Mouse (Mus musculus): ENCODE data around the gene Pde11a. TPM values are rescaled to one million over a fixed set of nuclear protein-coding genes. Genes with fewer than 3 reads are reported as not detected.

Pde11a gene
- polyA plus RNA-seq, 1 experiment from 2014 or later: 0.28 TPM

GRCm38 (mm10) chr2:76369821-76370655 is 31.5 kb upstream of the Pde11a start, which contains the start of gene Rbm45:
Gene Rbm45 (plus strand): TSS chr2:76369984.
- WGBS: under 1% methylated on average over 61 of the region's 61 CpGs
- peak within 1 kb of the TSS; percentile 94 for H3K4me3 ChIP-seq (ENCODE audit: low read depth, low read length)
- peak; percentile 86 for TF ChIP-seq CTCF (IDR thresholded peaks at IDR 0.05; ENCODE audit: low read depth)
- peak within 1 kb of the TSS; percentile 92 for H3K4me2 ChIP-seq
- peak; percentile 90 for ATAC-seq (ENCODE audit: insufficient read depth)
- peaks cover 5% of the 10 kb centered on the region; the same call in 1 of the 2 replicates for H3K4me1 ChIP-seq (ENCODE audit: insufficient read depth)
- peak within 1 kb of the TSS; percentile 70 for H3K27ac ChIP-seq (ENCODE audit: low read depth)
- H3K36me3 ChIP-seq (ENCODE audit: insufficient read depth): peaks cover 26% of the 10 kb centered on the region
- DNase-seq: peak; percentile 94
- H3K9me3 ChIP-seq (ENCODE audit: low read depth, low read length): no peaks in the 10 kb centered on the region
- H3K27me3 ChIP-seq (ENCODE audit: insufficient read depth, low read length): no peaks in the 10 kb centered on the region
- H3K9ac ChIP-seq: peak within 1 kb of the TSS; percentile 76

GRCm38 (mm10) chr2:76368861-76369660 is 30.5 kb upstream of the Pde11a start:
- TF ChIP-seq CTCF (IDR thresholded peaks at IDR 0.05; ENCODE audit: low read depth): no peak
- Histone ChIP-seq H3K4me3 (ENCODE audit: low read depth, low read length) (peak overlapping the region; percentile 94), H3K27ac (ENCODE audit: low read depth) (no peak overlapping the region), H3K36me3 (ENCODE audit: insufficient read depth) (peaks cover 18% of the 10 kb centered on the region), H3K4me1 (ENCODE audit: insufficient read depth) (peaks cover 5% of the 10 kb centered on the region; the same call in 1 of the 2 replicates), H3K9me3 (ENCODE audit: low read depth, low read length) (no peaks in the 10 kb centered on the region), H3K27me3 (ENCODE audit: insufficient read depth, low read length) (no peaks in the 10 kb centered on the region), H3K9ac (no peak overlapping the region), H3K4me2 (peak overlapping the region; percentile 92; the same call in 1 of the 2 replicates)
- DNase-seq (no peak), ATAC-seq (ENCODE audit: insufficient read depth) (no peak)
- WGBS: 66% methylated on average over 12 of the region's 13 CpGs

- Histone ChIP-seq H3K27ac (ENCODE audit: low read depth) (no peak overlapping the region), H3K9ac (no peak overlapping the region), H3K36me3 (ENCODE audit: insufficient read depth) (peaks cover 3% of the 10 kb centered on the region; the same call in 1 of the 2 replicates), H3K4me2 (no peak overlapping the region), H3K27me3 (ENCODE audit: insufficient read depth, low read length) (no peaks in the 10 kb centered on the region), H3K4me1 (ENCODE audit: insufficient read depth) (peaks cover 5% of the 10 kb centered on the region; the same call in 1 of the 2 replicates), H3K9me3 (ENCODE audit: low read depth, low read length) (no peaks in the 10 kb centered on the region), H3K4me3 (ENCODE audit: low read depth, low read length) (no peak overlapping the region)
- ATAC-seq (ENCODE audit: insufficient read depth) (no peak), DNase-seq (peak; percentile 95)
- WGBS: 17% methylated on average over 9 of the region's 9 CpGs
- peak; percentile 85 for TF ChIP-seq CTCF (IDR thresholded peaks at IDR 0.05; ENCODE audit: low read depth)
Observed at GRCm38 (mm10) chr2:76367188-76367922, 28.8 kb upstream of the Pde11a start.

- no peaks in the 10 kb centered on the region for H3K27me3 ChIP-seq (ENCODE audit: insufficient read depth, low read length)
- peaks cover 2% of the 10 kb centered on the region; the same call in 1 of the 2 replicates for H3K4me1 ChIP-seq (ENCODE audit: insufficient read depth)
- no peak overlapping the region for H3K4me2 ChIP-seq
- no peaks in the 10 kb centered on the region for H3K36me3 ChIP-seq (ENCODE audit: insufficient read depth)
- no peak overlapping the region for H3K9ac ChIP-seq
- 52% methylated on average over 4 of the region's 4 CpGs for WGBS
- TF ChIP-seq CTCF (IDR thresholded peaks at IDR 0.05; ENCODE audit: low read depth): no peak
- DNase-seq: no peak
- H3K4me3 ChIP-seq (ENCODE audit: low read depth, low read length): no peak overlapping the region
- H3K9me3 ChIP-seq (ENCODE audit: low read depth, low read length): no peaks in the 10 kb centered on the region
- H3K27ac ChIP-seq (ENCODE audit: low read depth): no peak overlapping the region
- ATAC-seq (ENCODE audit: insufficient read depth): no peak
Observed at GRCm38 (mm10) chr2:76365811-76366210, 27.2 kb upstream of the Pde11a start.

- H3K4me2 ChIP-seq: no peak overlapping the region
- H3K36me3 ChIP-seq (ENCODE audit: insufficient read depth): no peaks in the 10 kb centered on the region
- no peaks in the 10 kb centered on the region for H3K4me1 ChIP-seq (ENCODE audit: insufficient read depth)
- no peak overlapping the region for H3K9ac ChIP-seq
- H3K4me3 ChIP-seq (ENCODE audit: low read depth, low read length): no peak overlapping the region
- DNase-seq (peak; percentile 49), ATAC-seq (ENCODE audit: insufficient read depth) (no peak)
- WGBS: 41% methylated on average over 2 of the region's 2 CpGs
- no peaks in the 10 kb centered on the region for H3K27me3 ChIP-seq (ENCODE audit: insufficient read depth, low read length)
- no peak overlapping the region for H3K27ac ChIP-seq (ENCODE audit: low read depth)
- TF ChIP-seq CTCF (IDR thresholded peaks at IDR 0.05; ENCODE audit: low read depth): peak; percentile 58
- H3K9me3 ChIP-seq (ENCODE audit: low read depth, low read length): no peaks in the 10 kb centered on the region
Observed at GRCm38 (mm10) chr2:76362111-76362510, 23.5 kb upstream of the Pde11a start.

GRCm38 (mm10) chr2:76360226-76360625 is 21.7 kb upstream of the Pde11a start, which contains the start of gene Cyct:
Gene Cyct (minus strand): TSS chr2:76360450.
- Histone ChIP-seq H3K27me3 (ENCODE audit: insufficient read depth, low read length) (no peaks in the 10 kb centered on the region), H3K4me1 (ENCODE audit: insufficient read depth) (no peaks in the 10 kb centered on the region), H3K9me3 (ENCODE audit: low read depth, low read length) (no peaks in the 10 kb centered on the region), H3K4me2 (no peak within 1 kb of the TSS), H3K36me3 (ENCODE audit: insufficient read depth) (no peaks in the 10 kb centered on the region), H3K9ac (no peak within 1 kb of the TSS), H3K27ac (ENCODE audit: low read depth) (no peak within 1 kb of the TSS), H3K4me3 (ENCODE audit: low read depth, low read length) (no peak within 1 kb of the TSS)
- 81% methylated on average over 11 of the region's 11 CpGs for WGBS
- DNase-seq (no peak), ATAC-seq (ENCODE audit: insufficient read depth) (no peak)
- TF ChIP-seq CTCF (IDR thresholded peaks at IDR 0.05; ENCODE audit: low read depth): no peak
